Mouse (Mus musculus): ENCODE results near the gene Gapdhs.
"Not testable (repeated sequence)": the region's sequence is repeated elsewhere in the genome, so short reads cannot be mapped to it uniquely, and the experiment has no call there.

The Gapdhs gene

DNA sequence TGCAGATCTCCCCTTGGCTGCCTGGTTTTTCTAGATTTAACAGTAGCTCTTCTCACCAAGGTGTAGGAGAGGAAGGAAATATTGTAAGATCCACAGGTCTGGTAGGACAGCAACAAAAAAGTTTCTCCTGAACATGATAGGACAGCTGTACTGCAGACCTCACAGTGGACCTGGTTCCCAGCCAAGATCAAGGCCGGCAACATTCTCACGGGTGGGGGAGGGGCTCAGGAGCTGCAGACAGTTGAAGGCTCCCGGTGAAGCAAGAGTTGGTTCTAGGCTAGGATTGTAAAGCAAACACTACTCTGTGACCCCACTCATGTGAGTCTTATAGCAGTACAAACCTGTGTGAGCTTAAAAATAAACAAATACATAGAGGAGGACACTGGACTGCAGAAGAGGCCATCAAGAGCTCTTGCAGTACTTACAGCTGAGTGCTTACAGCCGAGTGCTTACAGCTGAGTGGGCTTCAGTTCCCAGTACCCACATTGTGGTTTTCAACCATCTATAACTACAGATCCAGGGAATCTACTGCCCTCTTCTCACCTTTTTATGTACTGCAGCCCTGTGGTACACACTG is 629 bp upstream of the Gapdhs start:
- DNase-seq (ENCODE audit: low read depth): no peak

- not testable (repeated sequence) for DNase-seq (ENCODE audit: low read depth)
Observed at GRCm38 (mm10) chr7:30742570-30742969, 911 bp downstream of the Gapdhs start.

GRCm38 (mm10) chr7:30736211-30736610 is 7.3 kb downstream of the Gapdhs start:
- no peak for DNase-seq (ENCODE audit: low read depth)

DNA sequence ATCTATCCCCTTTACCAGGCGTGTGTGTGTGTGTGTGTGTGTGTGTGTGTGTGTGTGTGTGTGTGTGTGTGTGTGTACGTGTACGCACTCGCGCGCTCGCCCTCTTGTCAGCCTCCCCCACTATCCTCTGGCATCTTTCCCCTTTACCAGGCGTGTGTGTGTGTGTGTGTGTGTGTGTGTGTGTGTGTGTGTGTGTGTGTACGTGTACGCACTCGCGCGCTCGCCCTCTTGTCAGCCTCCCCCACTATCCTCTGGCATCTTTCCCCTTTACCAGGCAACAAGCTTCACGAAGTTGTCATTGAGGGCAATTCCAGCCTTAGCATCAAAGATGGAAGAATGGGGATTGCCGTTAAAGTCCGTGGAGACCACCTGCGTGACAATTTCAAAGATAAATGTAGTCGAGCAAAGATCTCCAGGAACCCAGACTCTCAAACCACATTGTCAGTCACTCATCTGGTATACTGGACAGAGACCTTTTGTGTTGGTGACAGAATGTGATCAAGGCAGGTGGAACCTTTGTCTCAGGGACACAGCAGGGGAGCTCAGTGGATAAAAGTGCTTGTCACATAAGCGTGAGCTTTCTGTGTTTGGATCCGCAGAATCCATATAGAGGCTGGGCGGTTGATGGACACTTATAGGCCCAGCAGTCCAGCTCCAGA is 13.3 kb downstream of the Gapdhs start:
- DNase-seq (ENCODE audit: low read depth): not testable (repeated sequence)

DNA sequence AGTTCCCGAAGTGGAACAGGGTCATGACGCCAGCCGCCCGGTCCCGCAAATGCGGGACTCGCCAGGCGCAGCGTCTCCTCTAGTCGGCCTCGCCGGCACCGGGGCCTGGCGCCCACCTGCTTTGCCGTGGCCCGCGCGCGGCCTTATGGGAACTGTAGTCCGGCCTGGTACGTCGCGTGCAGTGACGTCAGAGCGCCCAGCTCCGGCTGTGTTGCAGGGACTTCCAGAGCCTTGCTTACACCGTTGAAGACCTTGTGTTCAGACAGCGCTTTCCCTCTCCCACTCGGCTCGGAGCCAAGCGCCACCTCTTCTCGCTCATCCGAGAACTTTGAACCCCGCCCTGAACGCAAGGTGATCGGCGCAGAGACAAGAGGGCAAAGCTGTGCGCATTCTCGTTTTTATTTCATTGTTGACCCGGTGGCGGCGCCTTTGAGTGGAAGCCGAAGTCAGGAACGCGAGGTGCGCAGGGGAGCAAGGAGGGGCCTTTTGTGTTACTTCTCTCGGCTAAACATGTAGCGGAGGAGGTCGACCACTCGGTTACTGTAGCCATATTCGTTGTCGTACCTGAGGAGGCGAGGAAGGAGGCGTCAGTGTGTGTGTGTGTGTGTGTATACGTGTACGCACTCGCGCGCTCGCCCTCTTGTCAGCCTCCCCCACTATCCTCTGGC is 14.0 kb downstream of the Gapdhs start, which contains the start of gene Tmem147:
Tmem147 (minus strand) TSS at position 145 of the 668 bp plus-strand sequence.
- peak; percentile 92 for DNase-seq (ENCODE audit: low read depth)

DNA sequence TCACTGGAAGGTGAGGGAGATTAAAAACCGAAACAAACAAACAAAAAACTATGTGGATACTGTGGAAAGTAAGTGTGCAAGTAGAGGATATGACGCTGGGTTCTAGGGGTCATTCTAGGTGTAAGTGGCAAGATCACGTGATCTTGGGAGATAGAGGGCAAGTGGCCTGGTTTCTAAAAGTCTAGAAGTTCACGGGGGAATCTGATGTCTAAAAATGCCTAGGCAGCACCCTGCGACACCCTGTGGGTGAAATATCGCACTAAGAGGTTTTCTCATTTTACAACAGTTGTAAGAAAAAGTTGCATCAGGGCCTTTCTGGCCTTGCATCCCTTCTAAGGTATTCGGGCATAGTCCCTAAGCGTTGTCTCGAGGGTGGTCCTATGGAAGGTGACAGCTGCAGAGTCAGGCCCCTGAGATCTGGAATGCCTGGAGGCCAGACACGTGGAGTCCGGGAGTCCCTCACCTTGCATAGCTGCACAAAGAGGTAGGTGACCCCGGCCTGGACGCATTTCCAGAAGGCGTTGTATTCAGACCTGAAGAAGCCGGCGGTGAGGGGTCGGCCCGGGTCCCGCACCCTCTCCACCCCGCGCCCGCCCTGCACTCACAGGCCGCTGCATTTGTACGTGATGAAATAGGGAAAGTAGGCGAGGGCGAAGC is 14.6 kb downstream of the Gapdhs start:
- DNase-seq (ENCODE audit: low read depth): peak; percentile 24

DNA sequence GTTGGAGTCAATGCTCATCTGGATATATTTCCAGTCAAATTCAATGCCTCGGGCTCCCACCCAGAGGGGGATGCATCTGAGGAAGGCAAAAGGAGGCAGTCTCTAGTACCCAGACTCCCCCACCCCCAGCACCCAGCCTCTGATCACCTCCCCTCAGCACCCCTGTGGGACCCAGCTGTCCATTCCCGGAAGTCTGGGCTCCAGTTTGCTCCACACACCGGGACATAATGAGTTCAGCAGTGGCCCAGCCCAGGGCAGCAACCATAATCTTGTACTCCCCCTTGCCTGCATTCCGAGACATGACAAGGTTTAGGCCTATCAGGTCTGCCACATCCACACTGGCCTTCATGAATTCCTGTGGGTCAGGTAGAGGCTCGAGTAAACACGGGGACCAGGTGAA is 15.3 kb downstream of the Gapdhs start:
- DNase-seq (ENCODE audit: low read depth): no peak

GRCm38 (mm10) chr7:30723274-30723953 is 20.1 kb downstream of the Gapdhs start:
- DNase-seq (ENCODE audit: low read depth): no peak

- no peak for DNase-seq (ENCODE audit: low read depth)
Observed at GRCm38 (mm10) chr7:30721286-30721685, 22.2 kb downstream of the Gapdhs start.

DNA sequence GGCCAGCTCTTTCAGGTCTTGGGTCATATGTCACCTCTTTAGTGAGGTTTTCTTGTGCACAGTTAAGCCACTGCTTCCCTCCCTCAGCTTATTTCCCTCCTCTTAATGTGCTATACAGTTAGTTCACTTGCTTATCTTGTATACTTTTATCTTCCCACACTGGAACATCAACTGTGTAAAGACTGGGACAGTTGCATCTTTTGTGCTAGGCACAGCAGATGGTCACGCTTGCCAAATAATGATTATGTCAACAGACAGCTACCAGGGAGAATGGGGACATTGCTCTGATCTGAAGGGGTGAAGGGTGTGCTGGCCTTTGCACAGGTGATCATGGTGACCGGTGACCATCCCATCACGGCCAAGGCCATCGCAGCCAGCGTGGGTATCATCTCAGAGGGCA is 23.8 kb downstream of the Gapdhs start:
- no peak for DNase-seq (ENCODE audit: low read depth)

GRCm38 (mm10) chr7:30717716-30718046 is 25.8 kb downstream of the Gapdhs start:
- DNase-seq (ENCODE audit: low read depth): no peak

GRCm38 (mm10) chr7:30717006-30717715 is 26.3 kb downstream of the Gapdhs start:
- DNase-seq (ENCODE audit: low read depth): peak; percentile 96

- DNase-seq (ENCODE audit: low read depth): no peak
Observed at GRCm38 (mm10) chr7:30711942-30712341, 31.5 kb downstream of the Gapdhs start, which contains the start of gene Atp4a. Atp4a (plus strand) TSS chr7:30712209.

GRCm38 (mm10) chr7:30707441-30707840 is 36.0 kb downstream of the Gapdhs start:
- DNase-seq (ENCODE audit: low read depth): no peak

DNA sequence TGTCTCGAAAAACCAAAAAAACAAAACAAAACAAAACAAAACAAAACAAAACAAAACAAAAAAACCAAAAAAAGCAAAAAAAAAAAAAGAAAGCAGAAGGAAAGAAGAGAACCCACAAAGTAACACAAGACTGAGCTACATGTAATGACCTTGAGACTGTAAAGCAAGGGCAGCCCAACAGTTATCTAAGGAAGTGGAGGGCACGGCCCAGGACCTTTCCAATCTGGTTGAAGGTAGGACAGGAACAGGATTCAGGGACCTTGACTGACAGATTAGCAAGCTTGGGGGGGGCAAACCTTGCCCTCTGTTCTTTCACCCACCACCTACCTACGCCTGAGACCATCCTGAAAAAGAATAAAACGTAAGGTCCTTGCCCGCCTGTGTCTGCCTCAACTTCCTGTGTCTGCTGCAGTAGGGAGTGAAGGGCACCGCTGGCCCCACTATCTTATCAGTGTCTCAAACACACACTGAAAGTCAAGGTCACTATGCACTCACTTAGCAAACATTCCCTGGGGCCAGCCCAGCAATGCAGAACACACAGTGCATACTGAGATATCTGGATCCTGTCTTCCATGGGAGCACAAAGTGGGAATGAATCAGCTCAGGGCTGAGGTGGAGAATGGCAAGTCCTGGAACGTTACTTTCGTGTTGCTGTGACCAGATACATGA is 37.1 kb downstream of the Gapdhs start:
- DNase-seq (ENCODE audit: low read depth): no peak

- peak; percentile 50 for DNase-seq (ENCODE audit: low read depth)
Observed at GRCm38 (mm10) chr7:30698589-30698988, 44.9 kb downstream of the Gapdhs start, which contains the start of gene 2200002J24Rik. 2200002J24Rik (plus strand) TSS chr7:30698926.

GRCm38 (mm10) chr7:30698101-30698500 is 45.4 kb downstream of the Gapdhs start:
- DNase-seq (ENCODE audit: low read depth): no peak

GRCm38 (mm10) chr7:30688325-30688724 is 55.2 kb downstream of the Gapdhs start:
- no peak for DNase-seq (ENCODE audit: low read depth)

- DNase-seq (ENCODE audit: low read depth): no peak
Observed at GRCm38 (mm10) chr7:30683425-30683824, 60.1 kb downstream of the Gapdhs start.

GRCm38 (mm10) chr7:30681897-30682296 is 61.6 kb downstream of the Gapdhs start:
- DNase-seq (ENCODE audit: low read depth): no peak

Data from c-Kit-positive CD71-positive TER-119-negative erythroid progenitor cells, embryonic 14.5 days (primary cell).